In genomic region chr4:123327630-123328029, GRCm38 (mm10) we compare ENCODE assay signal across 47 mouse cellular contexts. TPM values are rescaled to one million over a fixed set of nuclear protein-coding genes. Genes with fewer than 3 reads are reported as not detected.
"Had no signal": no experiment of that assay in that cellular context is flagged by ENCODE, and none has a peak within 500 bp of the region (broad histone marks: within the 10 kb centered on the region; RNA-seq: fewer than 3 reads in every experiment).

No protein-coding gene starts in this region.

- H3K4me3 ChIP-seq: heart, embryonic 10.5 days; heart, embryonic 12.5 days; heart, embryonic 13.5 days; heart, embryonic 15.5 days; hindbrain, embryonic 10.5 days; hindbrain, embryonic 12.5 days; hindbrain, embryonic 13.5 days; hindbrain, embryonic 15.5 days; intestine, embryonic 15.5 days; kidney, embryonic 15.5 days; layer of hippocampus, adult 2 months; left cerebral cortex, adult 2 months had no signal

- H3K36me3 ChIP-seq: heart, embryonic 10.5 days; heart, embryonic 12.5 days; heart, embryonic 13.5 days; heart, embryonic 15.5 days; hindbrain, embryonic 10.5 days; hindbrain, embryonic 12.5 days; hindbrain, embryonic 13.5 days; hindbrain, embryonic 15.5 days; intestine, embryonic 15.5 days; kidney, embryonic 15.5 days had no signal

- H3K4me2 ChIP-seq: heart, embryonic 11.5 days; heart, embryonic 12.5 days; heart, embryonic 13.5 days; heart, embryonic 15.5 days; hindbrain, embryonic 12.5 days; hindbrain, embryonic 13.5 days; hindbrain, embryonic 14.5 days; hindbrain, embryonic 15.5 days; intestine, embryonic 15.5 days; kidney, embryonic 15.5 days had no signal

- H3K9ac ChIP-seq: heart, embryonic 12.5 days; heart, embryonic 13.5 days; heart, embryonic 15.5 days; hindbrain, embryonic 12.5 days; hindbrain, embryonic 13.5 days; hindbrain, embryonic 14.5 days; hindbrain, embryonic 15.5 days; intestine, embryonic 15.5 days; kidney, embryonic 15.5 days had no signal

- H3K9me3 ChIP-seq: heart, embryonic 10.5 days; heart, embryonic 12.5 days; heart, embryonic 13.5 days; heart, embryonic 15.5 days; hindbrain, embryonic 10.5 days; hindbrain, embryonic 12.5 days; hindbrain, embryonic 13.5 days; hindbrain, embryonic 15.5 days; intestine, embryonic 15.5 days; kidney, embryonic 15.5 days had no signal

- DNase-seq: heart, postnatal 10 days; heart, postnatal 14 days; heart, postnatal 36 days; heart, postnatal 4 days; kidney, adult 11 months; kidney, adult 18-20 months; kidney, adult 2 months; kidney, adult 8-10 months; kidney, adult 9 months; kidney, postnatal 10 days; kidney, postnatal 14 days; kidney, postnatal 25 days; kidney, postnatal 36 days; kidney, postnatal 4 days; layer of hippocampus, adult 9-11 months; layer of hippocampus, postnatal 36 days had no signal

- ATAC-seq: hindbrain, embryonic 16.5 days; hindbrain, postnatal 0 days; inflammation-experienced regulatory T-cells, adult 6 months; intestine, embryonic 15.5 days; intestine, embryonic 16.5 days; intestine, postnatal 0 days had no signal

- H3K27ac ChIP-seq: heart, embryonic 10.5 days; heart, embryonic 13.5 days; heart, embryonic 15.5 days; hindbrain, embryonic 10.5 days; hindbrain, embryonic 12.5 days; hindbrain, embryonic 13.5 days; hindbrain, embryonic 14.5 days; hindbrain, embryonic 15.5 days; hindbrain, postnatal 0 days; intestine, embryonic 15.5 days; kidney, embryonic 15.5 days; kidney, postnatal 0 days; layer of hippocampus, adult 2 months; left cerebral cortex, adult 2 months had no signal

- H3K4me1 ChIP-seq: hindbrain, embryonic 12.5 days; hindbrain, embryonic 15.5 days; intestine, embryonic 15.5 days had no signal

RNA-seq across cellular contexts. Expression of gene Oxct2a, which starts 4.2 kb away (rescaled TPM):
- total RNA-seq: heart, postnatal 10 days; heart, postnatal 14 days; heart, postnatal 25 days; heart, postnatal 36 days; heart, postnatal 4 days; hematopoietic stem cell, adult 5-6 weeks; layer of hippocampus, adult 18-20 months; layer of hippocampus, adult 2 months; layer of hippocampus, postnatal 10 days; layer of hippocampus, postnatal 25 days; left cerebral cortex, adult 2 months had no signal
- polyA plus RNA-seq: heart, embryonic 10.5 days; heart, embryonic 11.5 days; heart, embryonic 12.5 days; heart, embryonic 13.5 days; heart, embryonic 14.5 days; heart, embryonic 15.5 days; heart, embryonic 16.5 days; hindbrain, embryonic 10.5 days; hindbrain, embryonic 11.5 days; hindbrain, embryonic 12.5 days; hindbrain, embryonic 13.5 days; hindbrain, embryonic 15.5 days; inflammation-experienced regulatory T-cells, adult 6 months; intestine, embryonic 14.5 days; intestine, embryonic 15.5 days; intestine, embryonic 16.5 days; kidney, embryonic 14.5 days; kidney, embryonic 15.5 days; kidney, postnatal 0 days had no signal

RNA-seq across cellular contexts. Expression of gene Bmp8a, which starts 15.4 kb away (rescaled TPM):
- total RNA-seq: hematopoietic stem cell, adult 5-6 weeks; layer of hippocampus, adult 18-20 months; layer of hippocampus, postnatal 10 days; layer of hippocampus, postnatal 14 days; layer of hippocampus, postnatal 36 days had no signal
- polyA plus RNA-seq: heart, embryonic 14.5 days; heart, embryonic 15.5 days; inflammation-experienced regulatory T-cells, adult 6 months had no signal
